Mouse (Mus musculus): ENCODE measurements at regions not wholly inside any gene's neighbourhood (a gene's known extent, or its start where the extent isn't known, plus 50 kb on each side); places are given as distances from the start of the nearest gene placed in this dataset.

DNA sequence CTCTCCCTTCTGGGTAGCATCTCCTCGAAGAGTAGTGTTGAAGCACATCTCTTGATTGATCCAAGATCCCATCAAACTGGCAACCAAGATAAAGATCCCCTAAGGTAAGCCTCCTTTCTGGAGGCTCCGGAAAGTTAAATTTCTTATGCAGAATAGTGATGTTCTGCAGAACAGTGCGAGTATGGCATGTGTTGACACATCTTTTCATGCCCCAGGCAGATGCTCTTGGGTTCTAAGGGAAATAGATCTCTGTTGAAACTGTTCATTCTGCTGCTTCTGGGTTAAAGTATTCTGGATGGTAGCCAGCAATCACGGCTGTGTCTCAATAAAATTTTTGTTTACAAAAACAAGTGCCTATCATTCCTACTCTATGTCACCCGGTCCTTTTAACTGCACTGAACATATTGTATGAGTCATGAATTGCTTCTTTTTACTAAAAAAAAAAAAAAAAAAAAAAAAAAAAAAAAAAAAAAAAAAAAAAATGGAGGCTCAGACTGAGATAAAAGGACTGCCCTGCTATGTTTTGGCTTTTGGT lies 261.8 kb downstream of the Nek10 start:
- TF ChIP-seq POLR2A (IDR thresholded peaks at IDR 0.05; ENCODE audit: extremely low read depth, insufficient read depth, low read length), result no peak
- no peak for TF ChIP-seq CTCF (IDR thresholded peaks at IDR 0.05; ENCODE audit: extremely low read depth, insufficient read depth, low read length)
